Mouse (Mus musculus): ENCODE measurements at regions not wholly inside any gene's neighbourhood (a gene's known extent, or its start where the extent isn't known, plus 50 kb on each side); places are given as distances from the start of the nearest gene placed in this dataset.

- no peak for DNase-seq (ENCODE audit: inconsistent age in 2 of 2, low spot score in 1 of 2)
Measured at GRCm38 (mm10) chr10:91734691-91735090, 553.6 kb upstream of the Tmpo start.

GRCm38 (mm10) chr10:91732007-91732589 lies 551.0 kb upstream of the Tmpo start:
- no peak for DNase-seq (ENCODE audit: inconsistent age in 2 of 2, low spot score in 1 of 2)

GRCm38 (mm10) chr10:91730062-91730461 lies 548.9 kb upstream of the Tmpo start:
- no peak for DNase-seq (ENCODE audit: inconsistent age in 2 of 2, low spot score in 1 of 2)

- no peak for DNase-seq (ENCODE audit: inconsistent age in 2 of 2, low spot score in 1 of 2)
Measured at GRCm38 (mm10) chr10:91719561-91720371, 538.7 kb upstream of the Tmpo start.

GRCm38 (mm10) chr10:91716604-91717003 lies 535.5 kb upstream of the Tmpo start:
- DNase-seq (ENCODE audit: inconsistent age in 2 of 2, low spot score in 1 of 2), result no peak

GRCm38 (mm10) chr10:91714648-91715047 lies 533.5 kb upstream of the Tmpo start:
- DNase-seq (ENCODE audit: inconsistent age in 2 of 2, low spot score in 1 of 2), result no peak

- DNase-seq (ENCODE audit: inconsistent age in 2 of 2, low spot score in 1 of 2), result no peak
Measured at GRCm38 (mm10) chr10:91713529-91713928, 532.4 kb upstream of the Tmpo start.

- no peak for DNase-seq (ENCODE audit: inconsistent age in 2 of 2, low spot score in 1 of 2)
Measured at GRCm38 (mm10) chr10:91706816-91707215, 525.7 kb upstream of the Tmpo start.

GRCm38 (mm10) chr10:91704751-91705150 lies 523.6 kb upstream of the Tmpo start:
- no peak for DNase-seq (ENCODE audit: inconsistent age in 2 of 2, low spot score in 1 of 2)

- DNase-seq (ENCODE audit: inconsistent age in 2 of 2, low spot score in 1 of 2), result no peak
Measured at GRCm38 (mm10) chr10:91701822-91702221, 520.7 kb upstream of the Tmpo start.

GRCm38 (mm10) chr10:91686082-91686618 lies 505.0 kb upstream of the Tmpo start:
- DNase-seq (ENCODE audit: inconsistent age in 2 of 2, low spot score in 1 of 2), result no peak

- peak in 1 of 2 experiments; percentile 22 for DNase-seq (ENCODE audit: inconsistent age in 2 of 2, low spot score in 1 of 2)
Measured at GRCm38 (mm10) chr10:91685164-91686027, 504.3 kb upstream of the Tmpo start.

- no peak for DNase-seq (ENCODE audit: inconsistent age in 2 of 2, low spot score in 1 of 2)
Measured at GRCm38 (mm10) chr10:91679641-91680040, 498.5 kb upstream of the Tmpo start.

GRCm38 (mm10) chr10:91637911-91638310 lies 456.8 kb upstream of the Tmpo start:
- no peak for DNase-seq (ENCODE audit: inconsistent age in 2 of 2, low spot score in 1 of 2)

GRCm38 (mm10) chr10:91628672-91629071 lies 447.6 kb upstream of the Tmpo start:
- DNase-seq (ENCODE audit: inconsistent age in 2 of 2, low spot score in 1 of 2), result no peak

GRCm38 (mm10) chr10:91622281-91622680 lies 441.2 kb upstream of the Tmpo start:
- no peak for DNase-seq (ENCODE audit: inconsistent age in 2 of 2, low spot score in 1 of 2)

- no peak for DNase-seq (ENCODE audit: inconsistent age in 2 of 2, low spot score in 1 of 2)
Measured at GRCm38 (mm10) chr10:91613794-91614479, 432.8 kb upstream of the Tmpo start.

GRCm38 (mm10) chr10:91612052-91612451 lies 430.9 kb upstream of the Tmpo start:
- DNase-seq (ENCODE audit: inconsistent age in 2 of 2, low spot score in 1 of 2), result no peak

- DNase-seq (ENCODE audit: inconsistent age in 2 of 2, low spot score in 1 of 2), result no peak
Measured at GRCm38 (mm10) chr10:91594891-91595290, 413.8 kb upstream of the Tmpo start.

GRCm38 (mm10) chr10:91593378-91593777 lies 412.3 kb upstream of the Tmpo start:
- no peak for DNase-seq (ENCODE audit: inconsistent age in 2 of 2, low spot score in 1 of 2)

GRCm38 (mm10) chr10:91591845-91592244 lies 410.7 kb upstream of the Tmpo start:
- DNase-seq (ENCODE audit: inconsistent age in 2 of 2, low spot score in 1 of 2), result no peak

Data from adrenal gland, adult (tissue).